Mouse (Mus musculus) small intestine, adult 2 months (tissue): ENCODE data around the gene Sv2c. TPM values are rescaled to one million over a fixed set of nuclear protein-coding genes. Genes with fewer than 3 reads are reported as not detected.

Experiments
- H3K27ac ChIP-seq: fragments of 200-500 bp; 2 replicates; pipeline ENCODE4 v1.5.1; 2012; ENCODE audit warnings: low read depth, low read length, control low read depth, inconsistent platforms; ENCODE audit not compliant: insufficient read depth
- H3K27me3 ChIP-seq: fragments of 200-500 bp; 2 replicates; pipeline ENCODE4 v1.6.1; 2012; ENCODE audit warnings: mild to moderate bottlenecking, moderate library complexity, low read length, inconsistent platforms; ENCODE audit not compliant: control insufficient read depth, insufficient read depth
- H3K36me3 ChIP-seq: fragments of 200-500 bp; 2 replicates; pipeline ENCODE4 v1.6.1; 2012; ENCODE audit warnings: mild to moderate bottlenecking, low read length, control low read depth, inconsistent platforms; ENCODE audit not compliant: control insufficient read depth, insufficient read depth
- H3K4me1 ChIP-seq: fragments of 200-500 bp; 2 replicates; pipeline ENCODE4 v1.6.1; 2012; ENCODE audit warnings: low read length, inconsistent platforms, mixed read lengths; ENCODE audit not compliant: control insufficient read depth, insufficient read depth, insufficient read length
- H3K4me3 ChIP-seq: fragments of 200-500 bp; 2 replicates; pipeline ENCODE4 v1.5.1; 2012; ENCODE audit warnings: low read depth, mild to moderate bottlenecking, control low read depth, inconsistent platforms, low read length, moderate library complexity
- CTCF ChIP-seq: fragments of 200-500 bp; IDR thresholded peaks from 2 replicates; pipeline ENCODE4 v1.5.1; 2012; ENCODE audit warnings: low read depth, mild to moderate bottlenecking, control low read depth, inconsistent platforms, low read length, moderate library complexity, mixed read lengths; ENCODE audit not compliant: insufficient replicate concordance, insufficient read length; ENCODE audit errors: extremely low read depth
- POLR2A ChIP-seq: fragments of 200-500 bp; IDR thresholded peaks from 2 replicates; pipeline ENCODE4 v1.6.1; 2012; ENCODE audit warnings: low read depth, mild to moderate bottlenecking, control low read depth, inconsistent platforms, low read length, moderate library complexity
- WGBS: fragments of 180-500 bp; shearing (Covaris S2); methylation state at CpG from one replicate; pipeline ENCODE4 v1.1.7; 2018; 5-methylcytosine and 5-hydroxymethylcytosine counted together
- polyA plus RNA-seq: library from polyadenylated mRNA; depleted of rRNA; stranded (reverse); fragments of >200 nt; gene quantifications from 2 replicates; pipeline ENCODE4 v1.2.3, GENCODE M21; 2012

Gene Sv2c
- polyA plus RNA-seq, 1 experiment, result 0.25 TPM

- WGBS, result 87% methylated on average over 3 of the region's 3 CpGs
Measured at GRCm38 (mm10) chr13:95943919-95944318, 188.5 kb downstream of the Sv2c start.

GRCm38 (mm10) chr13:95942587-95942986, 189.8 kb downstream of the Sv2c start:
- Histone ChIP-seq H3K4me1 (no peaks in the 10 kb centered on the region), H3K27ac (no peak overlapping the region), H3K4me3 (no peak overlapping the region), H3K36me3 (no peaks in the 10 kb centered on the region), H3K27me3 (no peaks in the 10 kb centered on the region)
- TF ChIP-seq POLR2A, result no peak
- no peak for TF ChIP-seq CTCF
- 89% methylated on average over 2 of the region's 2 CpGs for WGBS

More at GRCm38 (mm10) chr13:95943919-95944318, 188.5 kb downstream of the Sv2c start:
- no peak overlapping the region for H3K4me3 ChIP-seq
- no peak overlapping the region for H3K27ac ChIP-seq
- H3K4me1 ChIP-seq, result peaks cover 1% of the 10 kb centered on the region; the same call in 1 of the 2 replicates
- no peaks in the 10 kb centered on the region for H3K36me3 ChIP-seq
- TF ChIP-seq CTCF (no peak), POLR2A (no peak)
- H3K27me3 ChIP-seq, result no peaks in the 10 kb centered on the region

GRCm38 (mm10) chr13:95941861-95942260, 190.5 kb downstream of the Sv2c start:
- no peaks in the 10 kb centered on the region for H3K27me3 ChIP-seq
- WGBS, result 85% methylated on average over 4 of the region's 4 CpGs
- no peaks in the 10 kb centered on the region for H3K36me3 ChIP-seq
- TF ChIP-seq POLR2A (no peak), CTCF (no peak)
- H3K4me3 ChIP-seq, result no peak overlapping the region
- no peak overlapping the region for H3K27ac ChIP-seq
- no peaks in the 10 kb centered on the region for H3K4me1 ChIP-seq

GRCm38 (mm10) chr13:95940811-95941210, 191.6 kb downstream of the Sv2c start:
- H3K36me3 ChIP-seq, result no peaks in the 10 kb centered on the region
- H3K27me3 ChIP-seq, result no peaks in the 10 kb centered on the region
- H3K4me1 ChIP-seq, result no peaks in the 10 kb centered on the region
- no peak overlapping the region for H3K27ac ChIP-seq
- H3K4me3 ChIP-seq, result no peak overlapping the region
- TF ChIP-seq CTCF, result no peak
- WGBS, result 56% methylated on average over 5 of the region's 5 CpGs

GRCm38 (mm10) chr13:95924201-95924621, 208.2 kb downstream of the Sv2c start:
- H3K36me3 ChIP-seq, result no peaks in the 10 kb centered on the region
- no peak overlapping the region for H3K27ac ChIP-seq
- TF ChIP-seq POLR2A, result no peak
- TF ChIP-seq CTCF, result no peak
- no peaks in the 10 kb centered on the region; the same call in 1 of the 2 replicates for H3K4me1 ChIP-seq
- 30% methylated on average over 2 of the region's 2 CpGs for WGBS
- H3K4me3 ChIP-seq, result no peak overlapping the region
- H3K27me3 ChIP-seq, result no peaks in the 10 kb centered on the region

GRCm38 (mm10) chr13:95922626-95923025, 209.8 kb downstream of the Sv2c start:
- no peak for TF ChIP-seq POLR2A
- TF ChIP-seq CTCF, result no peak
- H3K4me3 ChIP-seq, result no peak overlapping the region
- H3K4me1 ChIP-seq, result no peaks in the 10 kb centered on the region; the same call in 1 of the 2 replicates
- H3K36me3 ChIP-seq, result no peaks in the 10 kb centered on the region
- H3K27ac ChIP-seq, result no peak overlapping the region
- H3K27me3 ChIP-seq, result no peaks in the 10 kb centered on the region
- 46% methylated on average over 4 of the region's 4 CpGs for WGBS

- TF ChIP-seq CTCF (no peak), POLR2A (no peak)
- H3K27me3 ChIP-seq, result no peaks in the 10 kb centered on the region
- H3K36me3 ChIP-seq, result no peaks in the 10 kb centered on the region
- no peak overlapping the region for H3K27ac ChIP-seq
- H3K4me3 ChIP-seq, result no peak overlapping the region
- H3K4me1 ChIP-seq, result no peaks in the 10 kb centered on the region; the same call in 1 of the 2 replicates
- 75% methylated on average over 9 of the region's 9 CpGs for whole genome bisulfite sequencing
Measured at GRCm38 (mm10) chr13:95918624-95919284, 213.6 kb downstream of the Sv2c start.
